Mouse (Mus musculus): Measurements from ENCODE around the gene Gm36028. TPM values are rescaled to one million over a fixed set of nuclear protein-coding genes. Genes with fewer than 3 reads are reported as not detected.
A peak's percentile ranks its signal among the peaks of the same experiment; 100 is the strongest.

Gene Gm36028
- polyA plus RNA-seq, 1 experiment = 0.08 TPM

- no peak for TF ChIP-seq MYOD1 (IDR thresholded peaks at IDR 0.05; ENCODE audit: control insufficient read depth in 1 of 3, insufficient read length in 2 of 3, low read depth in 2 of 3)
- H3K36me3 ChIP-seq (ENCODE audit: control insufficient read depth, insufficient read depth) = peaks cover 68% of the 10 kb centered on the region
- no peak overlapping the region for H3K4me3 ChIP-seq
- H3K27me3 ChIP-seq (ENCODE audit: control insufficient read depth, insufficient read depth, insufficient read length) = no peaks in the 10 kb centered on the region
- H3K79me2 ChIP-seq (ENCODE audit: control insufficient read depth, insufficient read depth) = peaks cover 67% of the 10 kb centered on the region
- H3ac ChIP-seq (ENCODE audit: control insufficient read depth, insufficient read length) = no peak overlapping the region
- no peak overlapping the region for H3K4me2 ChIP-seq (ENCODE audit: low read depth)
Observed at GRCm38 (mm10) chr16:37879750-37880419, 18.9 kb upstream of the Gm36028 start.

- TF ChIP-seq MYOG (IDR thresholded peaks at IDR 0.05; ENCODE audit: control insufficient read depth in 1 of 3, insufficient read depth in 1 of 3, insufficient read length in 2 of 3, low read depth in 2 of 3) (no peak), MAX (IDR thresholded peaks at IDR 0.05; ENCODE audit: low read depth) (no peak), USF1 (IDR thresholded peaks at IDR 0.05; ENCODE audit: low read depth) (no peak), POLR2AphosphoS2 (IDR thresholded peaks at IDR 0.05; ENCODE audit: insufficient read length, low read depth) (no peak), TCF12 (IDR thresholded peaks at IDR 0.05; ENCODE audit: insufficient read depth, poor library complexity, severe bottlenecking) (no peak)
- Histone ChIP-seq H3K27me3 (ENCODE audit: control insufficient read depth, insufficient read depth, insufficient read length) (no peaks in the 10 kb centered on the region), H3ac (ENCODE audit: control insufficient read depth, insufficient read length) (no peak overlapping the region), H3K79me2 (ENCODE audit: control insufficient read depth, insufficient read depth) (peaks cover 74% of the 10 kb centered on the region), H3K4me3 (no peak overlapping the region), H3K4me2 (ENCODE audit: low read depth) (no peak overlapping the region), H3K36me3 (ENCODE audit: control insufficient read depth, insufficient read depth) (peaks cover 65% of the 10 kb centered on the region)
Observed at GRCm38 (mm10) chr16:37878951-37879505, 18.1 kb upstream of the Gm36028 start.

GRCm38 (mm10) chr16:37877406-37877805 is 16.5 kb upstream of the Gm36028 start:
- Histone ChIP-seq H3ac (ENCODE audit: control insufficient read depth, insufficient read length) (no peak overlapping the region), H3K4me3 (no peak overlapping the region), H3K27me3 (ENCODE audit: control insufficient read depth, insufficient read depth, insufficient read length) (no peaks in the 10 kb centered on the region), H3K36me3 (ENCODE audit: control insufficient read depth, insufficient read depth) (peaks cover 49% of the 10 kb centered on the region), H3K79me2 (ENCODE audit: control insufficient read depth, insufficient read depth) (peaks cover 83% of the 10 kb centered on the region), H3K4me2 (ENCODE audit: low read depth) (no peak overlapping the region)
- TF ChIP-seq POLR2A (IDR thresholded peaks at IDR 0.05; ENCODE audit: insufficient read length, low read depth) = no peak
- TF ChIP-seq CEBPB (IDR thresholded peaks at IDR 0.05; ENCODE audit: insufficient read depth, poor library complexity, severe bottlenecking) = no peak
- TF ChIP-seq USF1 (IDR thresholded peaks at IDR 0.05; ENCODE audit: low read depth) = no peak
- TF ChIP-seq MAX (IDR thresholded peaks at IDR 0.05; ENCODE audit: low read depth) = no peak
- TF ChIP-seq REST (IDR thresholded peaks at IDR 0.05; ENCODE audit: insufficient read depth, insufficient read length) = no peak
- no peak for TF ChIP-seq TCF3 (IDR thresholded peaks at IDR 0.05; ENCODE audit: insufficient read length, low read depth)
- TF ChIP-seq SRF (IDR thresholded peaks at IDR 0.05; ENCODE audit: control insufficient read depth, insufficient read length, low read depth) = no peak
- TF ChIP-seq MYOG (IDR thresholded peaks at IDR 0.05; ENCODE audit: control insufficient read depth in 1 of 3, insufficient read depth in 1 of 3, insufficient read length in 2 of 3, low read depth in 2 of 3) = no peak
- no peak for TF ChIP-seq POLR2AphosphoS2 (IDR thresholded peaks at IDR 0.05; ENCODE audit: insufficient read length, low read depth)
- no peak for TF ChIP-seq MYOD1 (IDR thresholded peaks at IDR 0.05; ENCODE audit: control insufficient read depth in 1 of 3, insufficient read length in 2 of 3, low read depth in 2 of 3)
- no peak for TF ChIP-seq E2F4 (IDR thresholded peaks at IDR 0.05; ENCODE audit: insufficient read depth)
- TF ChIP-seq TCF12 (IDR thresholded peaks at IDR 0.05; ENCODE audit: insufficient read depth, poor library complexity, severe bottlenecking) = no peak

GRCm38 (mm10) chr16:37874501-37875235 is 13.7 kb upstream of the Gm36028 start:
- Histone ChIP-seq H3K4me2 (ENCODE audit: low read depth) (no peak overlapping the region), H3K27me3 (ENCODE audit: control insufficient read depth, insufficient read depth, insufficient read length) (no peaks in the 10 kb centered on the region), H3K4me3 (no peak overlapping the region), H3K79me2 (ENCODE audit: control insufficient read depth, insufficient read depth) (peaks cover 98% of the 10 kb centered on the region), H3K36me3 (ENCODE audit: control insufficient read depth, insufficient read depth) (peaks cover 26% of the 10 kb centered on the region), H3ac (ENCODE audit: control insufficient read depth, insufficient read length) (no peak overlapping the region)
- TF ChIP-seq REST (IDR thresholded peaks at IDR 0.05; ENCODE audit: insufficient read depth, insufficient read length) (no peak), SRF (IDR thresholded peaks at IDR 0.05; ENCODE audit: control insufficient read depth, insufficient read length, low read depth) (no peak), E2F4 (IDR thresholded peaks at IDR 0.05; ENCODE audit: insufficient read depth) (no peak), POLR2A (IDR thresholded peaks at IDR 0.05; ENCODE audit: insufficient read length, low read depth) (no peak)

DNA sequence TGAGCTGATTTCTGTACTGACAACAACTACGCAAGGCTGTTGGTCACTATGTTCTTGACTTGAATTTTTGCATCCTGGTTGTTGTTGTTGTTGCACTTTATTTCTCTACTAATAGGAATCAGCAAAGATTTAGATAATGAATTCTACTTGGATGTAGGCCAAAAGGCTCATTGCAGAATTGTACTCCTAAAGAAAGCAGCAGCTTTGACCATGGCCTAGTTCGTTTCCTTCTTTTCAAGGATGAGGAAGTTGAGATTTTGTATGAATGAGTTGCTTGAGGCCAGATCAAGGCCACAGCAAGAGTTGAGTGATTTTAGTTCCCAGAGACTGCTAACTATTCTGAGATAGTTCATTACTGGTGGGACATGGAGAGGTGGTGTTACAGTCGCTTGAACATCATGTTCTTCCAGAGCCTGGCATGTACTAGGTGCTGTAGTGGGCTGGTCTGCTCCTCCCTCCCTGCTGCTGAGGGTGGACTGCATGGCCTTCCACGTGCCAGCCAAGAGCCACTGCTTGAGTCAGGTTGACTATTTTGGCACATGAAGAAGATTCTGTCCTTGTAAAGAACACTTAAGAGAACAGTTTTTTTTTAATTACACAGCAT is 10.3 kb upstream of the Gm36028 start:
- Histone ChIP-seq H3K27me3 (ENCODE audit: control insufficient read depth, insufficient read depth, insufficient read length) (no peaks in the 10 kb centered on the region), H3ac (ENCODE audit: control insufficient read depth, insufficient read length) (no peak overlapping the region), H3K79me2 (ENCODE audit: control insufficient read depth, insufficient read depth) (peaks cover 71% of the 10 kb centered on the region), H3K4me3 (no peak overlapping the region), H3K4me2 (ENCODE audit: low read depth) (peak overlapping the region; percentile 9), H3K36me3 (ENCODE audit: control insufficient read depth, insufficient read depth) (peaks cover 4% of the 10 kb centered on the region)
- TF ChIP-seq SRF (IDR thresholded peaks at IDR 0.05; ENCODE audit: control insufficient read depth, insufficient read length, low read depth) = no peak
- no peak for TF ChIP-seq TCF3 (IDR thresholded peaks at IDR 0.05; ENCODE audit: insufficient read length, low read depth)
- no peak for TF ChIP-seq USF1 (IDR thresholded peaks at IDR 0.05; ENCODE audit: low read depth)
- TF ChIP-seq TCF12 (IDR thresholded peaks at IDR 0.05; ENCODE audit: insufficient read depth, poor library complexity, severe bottlenecking) = no peak
- no peak for TF ChIP-seq MAX (IDR thresholded peaks at IDR 0.05; ENCODE audit: low read depth)
- TF ChIP-seq REST (IDR thresholded peaks at IDR 0.05; ENCODE audit: insufficient read depth, insufficient read length) = no peak
- no peak for TF ChIP-seq POLR2AphosphoS2 (IDR thresholded peaks at IDR 0.05; ENCODE audit: insufficient read length, low read depth)
- no peak for TF ChIP-seq MYOG (IDR thresholded peaks at IDR 0.05; ENCODE audit: control insufficient read depth in 1 of 3, insufficient read depth in 1 of 3, insufficient read length in 2 of 3, low read depth in 2 of 3)
- no peak for TF ChIP-seq POLR2A (IDR thresholded peaks at IDR 0.05; ENCODE audit: insufficient read length, low read depth)
- no peak for TF ChIP-seq MYOD1 (IDR thresholded peaks at IDR 0.05; ENCODE audit: control insufficient read depth in 1 of 3, insufficient read length in 2 of 3, low read depth in 2 of 3)
- no peak for TF ChIP-seq CEBPB (IDR thresholded peaks at IDR 0.05; ENCODE audit: insufficient read depth, poor library complexity, severe bottlenecking)
- no peak for TF ChIP-seq E2F4 (IDR thresholded peaks at IDR 0.05; ENCODE audit: insufficient read depth)
